Mouse (Mus musculus) hindlimb bud, embryonic 11.5 days (tissue): ENCODE results near the gene Dlg1.

Experiments
- DNase-seq: peaks from one replicate; pipeline ENCODE4 v3.0.0-alpha.2; 2012; ENCODE audit warnings: low read depth, low spot score; ENCODE audit errors: extremely low spot score

The Dlg1 gene

DNA sequence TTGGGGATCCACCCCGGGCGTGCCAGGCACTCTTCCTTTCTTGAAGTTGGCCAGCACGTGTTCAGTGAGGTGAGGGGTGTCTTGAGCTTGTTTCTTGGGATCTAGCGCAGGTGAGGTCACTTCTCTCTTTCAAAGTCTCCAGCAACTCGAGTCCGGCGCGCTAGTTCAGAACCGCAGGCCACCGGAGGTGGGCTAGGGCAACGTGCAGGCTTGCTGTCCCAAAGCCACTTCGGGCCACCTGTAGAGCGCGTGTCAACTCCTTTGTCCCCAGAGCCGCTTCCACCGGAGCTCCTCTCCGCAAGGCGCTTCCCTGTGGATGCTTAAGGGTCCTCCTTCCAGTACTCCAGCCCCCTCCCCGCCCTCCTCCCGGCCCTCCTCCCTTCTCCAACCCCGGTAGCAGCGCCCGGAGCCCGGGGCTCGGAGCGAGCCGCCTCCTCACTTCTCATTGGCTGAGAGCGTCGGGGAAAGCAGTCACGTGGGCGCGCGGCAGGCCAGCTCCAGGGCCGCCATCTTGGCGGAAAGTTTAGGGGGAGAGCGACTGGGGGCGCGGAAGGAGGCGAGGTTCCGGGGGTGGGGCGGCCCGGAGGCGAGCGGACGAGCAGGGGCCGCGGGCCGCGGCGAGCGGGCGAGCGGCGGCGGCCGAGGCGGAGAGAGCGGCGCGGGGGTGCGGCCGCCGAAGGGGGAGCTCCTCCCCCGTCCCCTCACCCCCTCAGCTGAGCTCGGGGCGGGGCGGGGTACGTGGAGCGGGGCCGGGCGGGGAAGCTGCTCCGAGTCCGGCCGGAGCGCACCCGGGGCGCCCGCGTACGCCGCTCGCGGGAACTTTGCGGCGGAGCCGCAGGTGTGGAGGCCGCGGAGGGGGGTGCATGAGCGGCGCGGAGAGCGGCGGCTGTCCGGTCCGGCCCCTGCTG lies at the start of gene Dlg1:
Gene Dlg1, plus strand, starts transcription at position 65 of the 908 bp plus-strand sequence.
- peak; percentile 74 for DNase-seq

DNA sequence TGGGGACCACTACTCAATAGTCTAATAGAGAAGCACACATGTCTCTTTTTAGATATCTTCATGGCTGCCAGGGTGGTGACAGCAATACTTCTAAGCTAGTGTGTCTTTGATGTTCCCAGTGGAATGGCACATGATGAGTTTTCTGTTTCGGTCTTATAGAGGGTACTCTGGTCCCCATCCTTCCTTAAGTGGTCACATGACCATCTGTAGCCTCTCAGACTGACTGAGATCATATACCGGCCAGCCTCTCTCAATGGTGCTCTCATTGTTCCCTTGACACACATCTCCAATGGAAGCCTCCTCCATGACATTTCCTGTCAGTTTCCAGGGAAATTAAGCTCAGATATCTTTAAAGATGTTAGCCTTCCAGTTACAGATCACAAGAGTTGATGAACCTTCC lies 46.9 kb upstream of the Dlg1 start:
- DNase-seq = no peak

DNA sequence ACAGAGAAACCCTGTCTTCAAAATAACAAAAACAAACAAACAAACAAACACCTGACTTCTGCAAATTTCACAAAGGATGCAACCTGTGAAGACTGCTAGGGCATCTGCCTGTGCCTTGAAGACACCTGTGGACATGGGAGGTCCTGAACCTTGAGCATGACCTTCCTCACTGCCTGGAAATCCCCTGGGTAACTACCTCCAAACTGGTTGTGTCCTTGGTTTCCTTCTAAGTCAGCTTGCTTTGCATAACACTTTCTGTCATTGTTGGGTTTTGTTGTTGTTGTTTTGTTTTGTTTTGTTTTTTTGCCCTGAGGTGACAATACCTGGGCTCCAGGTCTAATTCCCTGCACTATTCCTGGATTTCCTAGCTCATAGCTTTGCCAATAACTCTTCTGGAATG lies 46.1 kb upstream of the Dlg1 start:
- DNase-seq = no peak

- DNase-seq = peak; percentile 35
These were observed 45.3 kb upstream of the Dlg1 start for GRCm38 (mm10) chr16:31617823-31618371.

DNA sequence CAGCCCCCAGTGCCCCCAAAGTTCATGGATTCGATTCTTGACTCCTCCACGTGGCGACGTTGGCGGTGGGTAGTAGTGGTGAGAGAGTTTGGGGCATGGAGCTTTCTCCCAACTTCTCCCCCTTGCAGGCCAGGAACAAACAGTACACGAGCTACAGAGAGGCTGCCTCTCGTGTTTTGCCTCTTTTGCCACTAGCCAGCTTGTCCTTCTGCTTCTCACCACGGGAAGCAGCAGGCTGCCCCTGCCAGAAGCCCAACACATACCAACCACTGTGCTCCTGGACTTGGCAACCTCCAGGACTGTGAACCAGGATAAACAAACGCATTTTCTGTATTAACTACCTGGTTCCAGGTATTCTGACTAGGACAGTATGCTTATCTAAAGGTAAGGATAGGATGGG lies 44.6 kb upstream of the Dlg1 start:
- no peak for DNase-seq

DNA sequence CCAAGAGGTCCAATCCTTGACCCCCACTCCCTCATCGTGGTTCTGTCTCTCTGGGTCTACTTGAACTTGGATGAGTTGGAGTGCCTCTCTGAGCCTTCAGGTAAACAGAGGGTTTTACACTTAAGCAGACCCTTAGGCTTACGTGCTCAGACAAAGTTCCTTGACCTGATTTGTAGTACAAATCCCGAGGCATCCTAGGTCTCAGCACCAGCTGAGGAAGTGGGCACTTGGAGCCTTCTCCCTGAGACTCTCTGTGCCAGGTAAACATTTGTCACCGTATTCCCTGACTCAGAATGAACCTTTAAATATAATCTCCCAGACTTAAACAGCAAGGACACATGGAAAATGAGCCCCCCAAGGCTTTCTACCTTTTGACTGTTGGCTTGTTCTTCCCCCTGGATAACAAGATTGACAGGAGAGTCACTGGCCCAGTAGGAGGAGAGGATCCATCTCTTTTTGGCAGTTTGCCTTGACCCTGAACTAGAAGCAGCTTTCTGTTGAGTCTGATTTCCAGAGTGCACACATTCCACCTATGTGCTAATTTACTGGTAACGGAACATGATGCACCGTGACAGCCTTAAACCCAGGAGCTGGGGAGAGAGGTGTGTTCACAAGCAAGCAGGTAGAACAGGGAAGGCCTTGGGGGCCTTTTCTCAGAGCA lies 43.4 kb upstream of the Dlg1 start:
- no peak for DNase-seq

GRCm38 (mm10) chr16:31622356-31622755 lies 40.9 kb upstream of the Dlg1 start:
- no peak for DNase-seq

- DNase-seq = no peak
These were observed 40.1 kb upstream of the Dlg1 start for GRCm38 (mm10) chr16:31623136-31623535.

GRCm38 (mm10) chr16:31624749-31625148 lies 38.5 kb upstream of the Dlg1 start:
- no peak for DNase-seq

DNA sequence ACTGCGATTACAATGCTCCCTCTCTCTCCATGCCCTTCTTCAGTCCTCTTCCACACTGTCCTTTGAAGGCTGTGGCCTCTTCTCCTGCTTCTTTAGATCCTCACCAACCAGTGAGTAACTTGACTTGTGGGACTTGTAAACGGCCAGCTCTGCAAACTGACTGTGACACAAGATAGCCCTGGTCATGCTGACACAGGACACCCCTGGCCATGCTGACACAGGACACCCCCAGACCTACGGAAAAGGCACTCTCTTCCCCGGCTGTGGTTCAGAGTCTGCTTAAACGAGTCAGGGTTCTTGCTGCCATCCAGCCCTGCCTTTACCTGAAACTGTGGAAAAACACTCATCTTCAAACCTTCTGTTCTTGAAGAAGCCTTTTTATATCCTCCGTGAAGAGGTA lies 36.9 kb upstream of the Dlg1 start:
- no peak for DNase-seq

DNA sequence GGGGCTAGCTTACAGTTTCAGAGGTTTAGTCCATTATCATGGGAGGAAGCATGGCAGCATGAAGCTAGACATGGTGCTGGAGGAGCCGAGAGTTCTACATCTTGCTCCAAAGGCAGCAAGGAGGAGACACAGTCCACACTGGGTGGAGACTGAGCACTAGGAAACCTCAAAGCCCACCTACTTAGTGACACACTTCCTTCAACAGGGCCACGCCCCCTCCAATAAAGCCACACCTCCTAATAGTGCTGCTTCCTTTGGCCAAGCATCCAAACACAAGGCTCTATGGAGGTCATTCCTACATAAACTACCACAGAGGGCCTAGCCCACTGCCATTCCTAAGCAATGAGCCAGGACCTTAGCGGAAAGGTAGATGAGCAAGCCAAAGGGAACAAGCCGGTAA lies 32.9 kb upstream of the Dlg1 start:
- DNase-seq = no peak

DNA sequence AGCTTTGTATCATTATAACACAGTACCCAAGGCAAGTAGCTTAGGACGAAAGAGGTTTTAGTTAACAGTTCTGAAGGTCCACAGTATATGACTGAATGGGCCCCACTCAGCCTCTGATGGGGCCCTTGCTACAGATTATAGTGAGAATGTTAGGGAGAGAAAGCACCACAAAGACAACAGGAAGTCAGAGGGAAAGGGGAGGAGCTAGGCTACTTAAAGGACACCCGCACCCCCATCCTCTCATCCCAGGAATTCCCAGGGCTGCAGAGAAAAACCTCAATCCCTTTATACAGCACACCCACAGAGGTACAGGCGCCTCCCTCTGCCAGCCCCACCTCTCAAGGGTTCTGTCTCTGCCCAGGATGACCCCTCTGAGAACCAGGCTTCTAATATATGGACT lies 32.2 kb upstream of the Dlg1 start:
- no peak for DNase-seq

DNA sequence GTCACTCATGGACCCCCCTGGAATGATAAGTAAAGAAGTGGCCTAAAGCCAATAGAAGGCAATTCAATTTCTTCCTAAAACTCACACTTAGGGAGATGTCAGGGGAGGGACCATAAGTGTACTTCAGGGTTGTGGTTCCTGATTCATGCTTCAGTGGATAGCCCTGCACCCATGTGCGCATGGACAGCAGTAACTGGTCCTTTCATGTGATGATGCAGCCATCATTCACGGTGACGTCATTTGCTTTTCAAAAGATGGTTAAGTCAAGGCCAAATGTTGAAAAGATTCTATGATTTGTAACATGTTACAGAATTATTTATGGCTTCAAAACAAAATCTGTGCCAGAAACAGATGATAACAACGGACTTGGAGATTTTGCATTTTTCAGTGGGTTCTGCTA lies 28.9 kb upstream of the Dlg1 start:
- no peak for DNase-seq

GRCm38 (mm10) chr16:31638393-31638792 lies 24.9 kb upstream of the Dlg1 start:
- no peak for DNase-seq

DNA sequence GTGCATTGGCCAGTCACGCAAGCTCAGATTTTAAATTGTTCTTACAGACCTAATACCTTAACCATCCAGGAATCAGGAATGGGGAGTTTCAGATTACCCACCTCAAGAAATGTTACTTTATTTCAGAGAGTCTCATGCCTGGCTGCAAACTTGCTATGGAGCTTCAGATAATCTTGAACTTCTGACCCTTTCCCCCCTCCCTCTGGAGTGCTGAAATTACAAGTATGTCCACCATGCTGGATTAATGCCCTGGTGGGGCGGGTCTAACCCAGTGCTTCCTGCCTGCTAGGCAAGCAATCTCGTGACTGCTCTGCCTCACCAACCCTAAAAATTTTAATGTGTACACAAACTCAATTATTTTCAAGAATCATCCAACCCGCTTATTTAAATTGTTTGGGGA lies 23.3 kb upstream of the Dlg1 start:
- DNase-seq = no peak

DNA sequence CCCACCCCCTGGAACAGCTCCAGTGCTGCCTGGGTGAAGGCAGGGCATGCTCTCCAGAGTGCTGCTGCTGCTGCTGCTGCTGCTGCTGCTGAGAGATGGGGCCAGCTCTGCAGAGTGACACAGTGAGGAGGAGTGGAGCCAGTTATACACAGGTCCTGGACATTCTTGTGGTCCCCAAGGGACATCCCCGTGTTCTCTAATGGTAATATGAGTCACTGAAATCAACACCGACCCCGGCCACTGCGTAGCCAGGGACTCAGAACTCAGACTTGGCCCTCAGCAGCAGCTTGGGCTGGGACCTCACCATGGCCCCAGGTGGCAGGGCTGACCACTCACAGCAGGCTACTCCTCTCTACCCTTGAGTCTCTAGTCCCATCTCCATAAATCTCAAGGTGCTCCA lies 21.5 kb upstream of the Dlg1 start:
- DNase-seq = no peak

DNA sequence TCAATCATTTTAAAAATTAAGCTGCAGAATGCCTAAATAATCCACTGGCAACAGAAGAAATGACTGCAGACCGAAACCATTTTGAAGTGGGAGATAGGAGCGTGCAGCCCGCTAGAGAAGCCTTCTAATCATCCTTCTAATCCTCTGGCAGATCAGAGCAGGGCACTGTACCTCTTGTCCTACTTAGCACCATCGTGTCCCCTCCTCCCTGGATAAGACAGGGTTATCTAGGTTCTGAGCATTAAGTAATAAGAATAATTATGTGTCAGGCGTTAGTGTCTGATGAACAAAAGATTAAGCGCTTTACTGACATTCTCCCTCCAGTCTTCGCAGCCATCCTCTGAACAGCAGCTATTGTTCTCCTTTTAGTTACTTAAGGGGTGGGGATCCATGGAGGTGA lies 16.0 kb upstream of the Dlg1 start:
- no peak for DNase-seq

DNA sequence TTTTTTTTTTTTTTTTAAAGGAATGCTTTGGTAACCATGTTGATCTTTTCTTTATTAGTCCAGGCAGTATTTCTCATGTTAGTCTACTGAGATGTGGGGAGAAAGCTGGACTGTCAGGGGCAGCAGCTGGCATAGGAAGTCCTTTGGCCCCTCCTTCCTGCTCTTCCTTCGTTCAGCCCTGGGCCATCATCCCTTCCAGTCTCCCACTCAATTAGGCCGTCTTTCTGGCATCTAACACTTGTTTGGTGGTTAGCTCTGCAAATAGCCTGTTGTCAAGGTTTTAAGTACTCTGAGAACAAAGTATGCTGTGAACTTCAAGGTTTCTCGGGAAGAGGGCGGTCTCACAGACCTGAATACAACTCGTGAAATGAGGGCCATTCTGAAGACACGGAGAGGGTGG lies 12.5 kb upstream of the Dlg1 start:
- DNase-seq = no peak

- DNase-seq = no peak
These were observed 11.7 kb upstream of the Dlg1 start for GRCm38 (mm10) chr16:31651541-31651940.

GRCm38 (mm10) chr16:31652115-31652843 lies 11.0 kb upstream of the Dlg1 start:
- no peak for DNase-seq

- no peak for DNase-seq
These were observed 9.6 kb upstream of the Dlg1 start for GRCm38 (mm10) chr16:31653616-31654015.
